Comparison of ENCODE assay signal across 9 mouse cellular contexts in the genomic region with DNA sequence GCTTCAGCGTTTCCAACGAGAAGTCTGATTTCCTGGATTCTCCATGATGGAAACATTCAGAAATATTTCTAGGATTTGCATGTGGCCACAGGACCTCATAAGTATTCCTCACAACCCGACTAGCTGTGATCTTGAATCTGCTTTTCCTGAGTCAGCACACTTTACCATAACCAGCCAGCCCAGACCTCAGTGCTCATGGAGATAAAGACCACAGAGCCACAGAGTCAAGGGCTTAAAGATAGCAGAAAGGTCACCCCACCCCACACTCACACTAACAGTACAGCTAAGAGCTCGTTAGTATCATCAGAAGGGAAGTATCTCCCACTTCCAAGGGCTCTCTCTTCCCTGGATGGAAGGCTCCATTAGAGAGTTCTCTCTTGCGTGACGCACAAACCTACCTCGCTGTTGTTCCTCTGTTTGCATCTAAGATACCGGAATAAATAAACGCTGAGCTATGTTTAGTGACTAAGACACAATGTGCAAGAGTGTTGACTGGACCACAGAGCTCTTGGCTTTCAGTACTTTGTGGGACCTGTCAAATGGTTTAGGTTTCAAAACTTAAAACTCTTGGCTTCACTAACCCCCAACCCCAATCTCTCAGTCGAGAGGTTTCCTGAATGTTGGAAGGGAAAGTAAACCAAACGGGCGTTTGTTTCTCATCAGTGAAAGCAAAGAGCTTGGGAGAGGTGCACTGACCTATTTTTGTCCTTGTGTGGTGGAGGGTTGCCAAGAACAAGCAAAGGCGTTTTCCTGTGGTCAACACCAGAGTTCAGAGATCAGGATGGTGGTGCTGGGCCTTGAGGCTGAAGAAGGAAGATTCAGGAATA.
DNase-seq lines count a peak whose midpoint lies in the region; ATAC-seq and TF ChIP-seq lines count a peak whose summit lies in the region.
"Had no signal": no experiment of that assay in that cellular context is flagged by ENCODE, and none has a peak within 500 bp of the region (broad histone marks: within the 10 kb centered on the region; RNA-seq: fewer than 3 reads in every experiment).

No protein-coding gene starts in this region.

- H3K79me2 ChIP-seq in MEL (ENCODE audit: control insufficient read depth, insufficient read depth, low read length, poor library complexity), result no peaks in the 10 kb centered on the region

- peak in 1 of 2 experiments; percentile 18; a peak in 1 of 4 replicates for TF ChIP-seq EP300 in MEL (IDR thresholded peaks at IDR 0.05; ENCODE audit: low read depth in 1 of 2, low read length in 2 of 2)
- peak; percentile 62; the same call in 1 of the 2 replicates for TF ChIP-seq EP300 in liver, embryonic 14.5 days (IDR thresholded peaks at IDR 0.05; ENCODE audit: low read depth)

- TF ChIP-seq RAD21 in MEL (IDR thresholded peaks at IDR 0.05; ENCODE audit: low read depth, low read length), result no peak

- DNase-seq in MEL (ENCODE audit: low read depth, low spot score), result peak; percentile 32
- peak; percentile 53 for DNase-seq in NIH3T3 (ENCODE audit: low read depth)
- DNase-seq in liver, embryonic 14.5 days (ENCODE audit: low read depth in 3 of 3, low spot score in 3 of 3), result peak; percentile 29 to 41 (median 39)
- no peak for DNase-seq in frontal cortex, postnatal 14 days (ENCODE audit: low spot score in 2 of 2)
- no peak for DNase-seq in thymus, postnatal 4 days
- no peak for DNase-seq in hindbrain, postnatal 0 days (ENCODE audit: low spot score)

- ATAC-seq in heart, embryonic 12.5 days (ENCODE audit: insufficient number of reproducible peaks, low FRiP score), result peak; percentile 64
- ATAC-seq in liver, embryonic 14.5 days (ENCODE audit: insufficient read depth), result peak; percentile 91
- ATAC-seq in forebrain, embryonic 15.5 days (replicated peaks), result no peak
- ATAC-seq in hindbrain, postnatal 0 days, result no peak

- WGBS in heart, embryonic 12.5 days, result 43% methylated on average over 13 of the region's 13 CpGs
- WGBS in liver, embryonic 14.5 days (ENCODE audit: insufficient replicate concordance), result 31% methylated on average over 13 of the region's 13 CpGs
- 82% methylated on average over 13 of the region's 13 CpGs for WGBS in forebrain, embryonic 15.5 days
- 81% methylated on average over 13 of the region's 13 CpGs for WGBS in hindbrain, postnatal 0 days

- no peak for TF ChIP-seq CTCF in MEL (IDR thresholded peaks at IDR 0.05 in 2 of 3, conservative IDR thresholded peaks at IDR 0.05 in 1 of 3; ENCODE audit: control insufficient read depth in 1 of 3, insufficient read depth in 1 of 3, low read depth in 2 of 3, low read length in 3 of 3, poor library complexity in 1 of 3, severe bottlenecking in 1 of 3)
- no peak for TF ChIP-seq CTCF in liver, embryonic 14.5 days (IDR thresholded peaks at IDR 0.05; ENCODE audit: low read depth)
- TF ChIP-seq CTCF in hindbrain, postnatal 0 days (IDR thresholded peaks at IDR 0.05; ENCODE audit: low read depth), result no peak

- TF ChIP-seq POLR2A in MEL (IDR thresholded peaks at IDR 0.05; ENCODE audit: control insufficient read depth in 1 of 2, insufficient read depth in 1 of 2, low read depth in 1 of 2, low read length in 2 of 2, poor library complexity in 1 of 2), result no peak

- no peaks in the 10 kb centered on the region; a peak in 1 of 4 replicates for H3K36me3 ChIP-seq in MEL (ENCODE audit: control insufficient read depth in 1 of 2, insufficient read depth in 2 of 2, low read length in 2 of 2)
- no peaks in the 10 kb centered on the region for H3K36me3 ChIP-seq in heart, embryonic 12.5 days
- no peaks in the 10 kb centered on the region for H3K36me3 ChIP-seq in liver, embryonic 14.5 days (replicated peaks; ENCODE audit: control insufficient read depth, insufficient read depth, low read depth)
- no peaks in the 10 kb centered on the region for H3K36me3 ChIP-seq in forebrain, embryonic 15.5 days
- no peaks in the 10 kb centered on the region for H3K36me3 ChIP-seq in hindbrain, postnatal 0 days (ENCODE audit: insufficient read depth, low read length)
- H3K36me3 ChIP-seq: midbrain, embryonic 12.5 days had no signal

- H3K4me2 ChIP-seq in heart, embryonic 12.5 days, result peak overlapping the region; percentile 40; the same call in 1 of the 2 replicates
- H3K4me2 ChIP-seq in liver, embryonic 14.5 days (ENCODE audit: low read depth), result peak overlapping the region; percentile 42
- no peak overlapping the region for H3K4me2 ChIP-seq in forebrain, embryonic 15.5 days (replicated peaks)
- H3K4me2 ChIP-seq in hindbrain, postnatal 0 days (ENCODE audit: low read depth, low read length), result no peak overlapping the region
- H3K4me2 ChIP-seq: midbrain, embryonic 12.5 days had no signal

- H3K27ac ChIP-seq in MEL (ENCODE audit: control insufficient read depth, low read depth, low read length), result no peak overlapping the region
- H3K27ac ChIP-seq in heart, embryonic 12.5 days (ENCODE audit: poor library complexity, severe bottlenecking), result peak overlapping the region; percentile 86
- peak overlapping the region; percentile 13; the same call in 1 of the 2 replicates for H3K27ac ChIP-seq in liver, embryonic 14.5 days
- no peak overlapping the region for H3K27ac ChIP-seq in forebrain, embryonic 15.5 days (replicated peaks)
- no peak overlapping the region; the same call in 1 of the 2 replicates for H3K27ac ChIP-seq in hindbrain, postnatal 0 days
- H3K27ac ChIP-seq: midbrain, embryonic 12.5 days had no signal

- H3K4me3 ChIP-seq in MEL (ENCODE audit: control insufficient read depth in 1 of 2, insufficient read depth in 1 of 2, low read depth in 2 of 2, low read length in 2 of 2), result no peak overlapping the region
- no peak overlapping the region for H3K4me3 ChIP-seq in heart, embryonic 12.5 days
- no peak overlapping the region for H3K4me3 ChIP-seq in liver, embryonic 14.5 days (ENCODE audit: insufficient read depth in 1 of 2, low read depth in 2 of 2, low read length in 2 of 2)
- H3K4me3 ChIP-seq in forebrain, embryonic 15.5 days, result no peak overlapping the region
- H3K4me3 ChIP-seq in hindbrain, postnatal 0 days (ENCODE audit: low read length), result no peak overlapping the region
- H3K4me3 ChIP-seq: midbrain, embryonic 12.5 days had no signal

- no peaks in the 10 kb centered on the region for H3K9me3 ChIP-seq in MEL (replicated peaks; ENCODE audit: insufficient read depth, low read length)
- H3K9me3 ChIP-seq in heart, embryonic 12.5 days (replicated peaks), result no peaks in the 10 kb centered on the region
- no peaks in the 10 kb centered on the region for H3K9me3 ChIP-seq in liver, embryonic 14.5 days (ENCODE audit: control insufficient read depth, low read length)
- H3K9me3 ChIP-seq in forebrain, embryonic 15.5 days, result no peaks in the 10 kb centered on the region
- H3K9me3 ChIP-seq in hindbrain, postnatal 0 days (ENCODE audit: low read length), result no peaks in the 10 kb centered on the region
- H3K9me3 ChIP-seq: midbrain, embryonic 12.5 days had no signal

- H3K27me3 ChIP-seq in MEL (ENCODE audit: control insufficient read depth in 1 of 2, insufficient read depth in 2 of 2, low read length in 2 of 2), result peaks cover 13 to 16% of the 10 kb centered on the region in 2 experiments
- H3K27me3 ChIP-seq in heart, embryonic 12.5 days (replicated peaks), result no peaks in the 10 kb centered on the region
- H3K27me3 ChIP-seq in liver, embryonic 14.5 days (ENCODE audit: control insufficient read depth, insufficient read depth, low read length), result no peaks in the 10 kb centered on the region
- H3K27me3 ChIP-seq in forebrain, embryonic 15.5 days, result no peaks in the 10 kb centered on the region
- no peaks in the 10 kb centered on the region for H3K27me3 ChIP-seq in hindbrain, postnatal 0 days (ENCODE audit: insufficient read depth, low read length)
- H3K27me3 ChIP-seq: midbrain, embryonic 12.5 days had no signal

- H3K4me1 ChIP-seq in MEL (ENCODE audit: control insufficient read depth in 1 of 2, insufficient read depth in 2 of 2, low read length in 2 of 2), result 0 out of 4 replicates have a peak, but pooled peaks cover 0 to 4% of the 10 kb centered on the region in 2 experiments
- H3K4me1 ChIP-seq in heart, embryonic 12.5 days (replicated peaks), result peaks cover 38% of the 10 kb centered on the region
- peaks cover 17 to 18% of the 10 kb centered on the region in 2 experiments for H3K4me1 ChIP-seq in liver, embryonic 14.5 days (replicated peaks; ENCODE audit: control insufficient read depth in 2 of 2, insufficient read depth in 2 of 2, low read length in 1 of 2)
- 0 out of 2 replicates have a peak, but pooled peaks cover 6% of the 10 kb centered on the region for H3K4me1 ChIP-seq in forebrain, embryonic 15.5 days
- no peaks in the 10 kb centered on the region for H3K4me1 ChIP-seq in hindbrain, postnatal 0 days (ENCODE audit: insufficient read depth, low read length)

- H3K9ac ChIP-seq in MEL (ENCODE audit: control insufficient read depth, low read depth, low read length, poor library complexity, severe bottlenecking), result no peak overlapping the region
- no peak overlapping the region for H3K9ac ChIP-seq in heart, embryonic 12.5 days
- H3K9ac ChIP-seq in liver, embryonic 14.5 days (replicated peaks), result no peak overlapping the region
- no peak overlapping the region for H3K9ac ChIP-seq in forebrain, embryonic 15.5 days (replicated peaks)
- H3K9ac ChIP-seq in hindbrain, postnatal 0 days (replicated peaks; ENCODE audit: low read length), result no peak overlapping the region
- H3K9ac ChIP-seq: midbrain, embryonic 12.5 days had no signal

TF ChIP-seq in MEL, 35 proteins besides CTCF, POLR2A, EP300 and RAD21:
- TF ChIP-seq MAFK (IDR thresholded peaks at IDR 0.05; ENCODE audit: borderline replicate concordance, low read depth, low read length) (peak; percentile 68), GATA1 (IDR thresholded peaks at IDR 0.05; ENCODE audit: low read depth, low read length) (0 out of 2 replicates have a peak, but pooled peaks have one; percentile 33), ZNF384 (IDR thresholded peaks at IDR 0.05; ENCODE audit: low read depth, low read length) (no peak)

Comparison
In these comparisons a context has a peak if more than half of its experiments do, and no peak if none do; other contexts are left out.
1. DNase-seq: peak in MEL (single experiment), NIH3T3 (single experiment) and liver, embryonic 14.5 days (3 of 3); none in frontal cortex, postnatal 14 days (0 of 2), thymus, postnatal 4 days (single experiment) and hindbrain, postnatal 0 days (single experiment).
2. H3K27ac ChIP-seq: peak in heart, embryonic 12.5 days (single experiment) and liver, embryonic 14.5 days (single experiment); none in MEL (single experiment), forebrain, embryonic 15.5 days (single experiment) and hindbrain, postnatal 0 days (single experiment).
3. ATAC-seq: peak in heart, embryonic 12.5 days (single experiment) and liver, embryonic 14.5 days (single experiment); none in forebrain, embryonic 15.5 days (single experiment) and hindbrain, postnatal 0 days (single experiment).
4. H3K4me2 ChIP-seq: peak in heart, embryonic 12.5 days (single experiment) and liver, embryonic 14.5 days (single experiment); none in forebrain, embryonic 15.5 days (single experiment) and hindbrain, postnatal 0 days (single experiment).